Mouse (Mus musculus) cerebellum, adult 2 months (tissue): ENCODE measurements at regions not wholly inside any gene's neighbourhood (a gene's known extent, or its start where the extent isn't known, plus 50 kb on each side); places are given as distances from the start of the nearest gene placed in this dataset.

Experiments
- CTCF ChIP-seq: fragments of 200-500 bp; IDR thresholded peaks from 2 replicates; pipeline ENCODE4 v1.5.1; 2011; ENCODE audit warnings: low read depth, mild to moderate bottlenecking, control low read depth, low read length, moderate library complexity, borderline replicate concordance; ENCODE audit not compliant: insufficient read depth
- POLR2A ChIP-seq: fragments of 200-500 bp; IDR thresholded peaks from 2 replicates; pipeline ENCODE4 v1.6.1; 2011; ENCODE audit warnings: low read length, control low read depth, borderline replicate concordance; ENCODE audit not compliant: insufficient read depth

DNA sequence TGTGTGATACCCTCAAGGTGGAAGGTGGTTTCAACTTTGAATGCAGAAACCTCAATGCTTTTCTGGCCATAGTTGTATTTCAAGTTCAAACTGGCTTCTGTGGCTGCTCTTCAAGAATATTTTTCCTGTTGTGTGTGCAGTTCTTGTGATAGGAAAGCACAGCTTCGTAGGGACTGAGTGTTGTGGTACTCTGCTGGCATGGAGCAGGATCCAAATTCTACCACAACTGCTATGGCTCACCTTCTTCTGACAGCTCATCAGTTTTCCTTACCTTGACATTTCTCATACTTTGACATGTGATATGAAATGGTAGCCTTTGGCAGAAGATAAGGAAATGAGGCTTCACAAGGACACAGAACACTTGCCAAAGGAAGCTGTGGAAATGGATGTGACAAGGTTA, 79.0 kb upstream of the Reg3g start:
- TF ChIP-seq CTCF (no peak), POLR2A (no peak)
